Mouse (Mus musculus) C2C12 (cell line): ENCODE data around the gene Ccdc141. TPM values are rescaled to one million over a fixed set of nuclear protein-coding genes. Genes with fewer than 3 reads are reported as not detected.
A peak's percentile ranks its signal among the peaks of the same experiment; 100 is the strongest.

ENCODE experiments used
- H3K27me3 ChIP-seq: one replicate; pipeline ENCODE4 v1.6.1; 2011; ENCODE audit not compliant: control insufficient read depth, insufficient read depth, insufficient read length
- H3K36me3 ChIP-seq: one replicate; pipeline ENCODE4 v1.6.1; 2011; ENCODE audit not compliant: control insufficient read depth, insufficient read depth
- H3K4me3 ChIP-seq: one replicate; pipeline ENCODE4 v1.5.1; 2011; ENCODE audit warnings: mild to moderate bottlenecking, control low read depth; ENCODE audit not compliant: poor library complexity, insufficient read depth, severe bottlenecking
- H3K79me2 ChIP-seq: one replicate; pipeline ENCODE4 v1.6.1; 2011; ENCODE audit not compliant: control insufficient read depth, insufficient read depth
- H3K79me3 ChIP-seq: one replicate; pipeline ENCODE4 v1.6.1; 2011; ENCODE audit warnings: low read depth, control low read depth
- H3ac ChIP-seq: one replicate; pipeline ENCODE3; 2011; ENCODE audit warnings: low read depth; ENCODE audit not compliant: control insufficient read depth, insufficient read length
- CEBPB ChIP-seq: IDR thresholded peaks from one replicate; pipeline ENCODE4 v1.6.1; 2011; ENCODE audit warnings: low read depth, mild to moderate bottlenecking, control low read depth, moderate library complexity
- CTCF ChIP-seq: IDR thresholded peaks from one replicate; pipeline ENCODE4 v1.5.1; 2011; ENCODE audit not compliant: control insufficient read depth, insufficient read depth, insufficient read length
- FOSL1 ChIP-seq: IDR thresholded peaks from one replicate; pipeline ENCODE4 v1.8.0; 2011; ENCODE audit warnings: mild to moderate bottlenecking, low read length; ENCODE audit not compliant: poor library complexity, insufficient read depth, severe bottlenecking
- MAX ChIP-seq: IDR thresholded peaks from one replicate; pipeline ENCODE4 v1.6.1; 2011; ENCODE audit warnings: mild to moderate bottlenecking, control low read depth
- MYOD1 ChIP-seq: IDR thresholded peaks from one replicate; pipeline ENCODE4 v1.6.1; 2011; ENCODE audit warnings: low read depth; ENCODE audit not compliant: control insufficient read depth, insufficient read length
- MYOG ChIP-seq: IDR thresholded peaks from one replicate; pipeline ENCODE4 v1.6.1; 2011; ENCODE audit not compliant: control insufficient read depth, insufficient read length; ENCODE audit errors: extremely low read depth
- USF1 ChIP-seq: IDR thresholded peaks from one replicate; pipeline ENCODE4 v1.6.1; 2011; ENCODE audit warnings: low read depth, mild to moderate bottlenecking, control low read depth, moderate library complexity
- polyA plus RNA-seq: library from polyadenylated mRNA; unstranded; fragments of >200 nt; fragmentation: generic; extraction: Trizol; gene quantifications from one replicate; pipeline ENCODE4 v1.2.1, GENCODE M21; 2012; ENCODE audit warnings: missing spikeins

Gene Ccdc141
- polyA plus RNA-seq, 1 experiment, result 0.77 TPM

GRCm38 (mm10) chr2:77118102-77118501 is 52.3 kb downstream of the Ccdc141 start:
- Histone ChIP-seq H3K4me3 (no peak overlapping the region), H3K79me3 (no peaks in the 10 kb centered on the region), H3K36me3 (no peaks in the 10 kb centered on the region), H3K27me3 (no peaks in the 10 kb centered on the region), H3K79me2 (no peaks in the 10 kb centered on the region), H3ac (no peak overlapping the region)
- TF ChIP-seq FOSL1 (no peak), CTCF (no peak), CEBPB (no peak), MYOD1 (no peak), USF1 (no peak)

GRCm38 (mm10) chr2:77114335-77114734 is 56.1 kb downstream of the Ccdc141 start:
- H3K79me2 ChIP-seq, result no peaks in the 10 kb centered on the region
- no peaks in the 10 kb centered on the region for H3K36me3 ChIP-seq
- H3K79me3 ChIP-seq, result no peaks in the 10 kb centered on the region
- no peaks in the 10 kb centered on the region for H3K27me3 ChIP-seq
- no peak overlapping the region for H3K4me3 ChIP-seq
- TF ChIP-seq USF1 (no peak), MYOG (no peak), MYOD1 (no peak), FOSL1 (no peak), MAX (no peak), CEBPB (no peak), CTCF (no peak)
- no peak overlapping the region for H3ac ChIP-seq

GRCm38 (mm10) chr2:77113867-77114266 is 56.6 kb downstream of the Ccdc141 start:
- Histone ChIP-seq H3K27me3 (no peaks in the 10 kb centered on the region), H3K79me2 (no peaks in the 10 kb centered on the region), H3K36me3 (no peaks in the 10 kb centered on the region), H3ac (no peak overlapping the region), H3K4me3 (no peak overlapping the region), H3K79me3 (no peaks in the 10 kb centered on the region)
- TF ChIP-seq CEBPB, result no peak
- TF ChIP-seq FOSL1, result no peak
- no peak for TF ChIP-seq MAX
- no peak for TF ChIP-seq CTCF
- no peak for TF ChIP-seq MYOD1
- TF ChIP-seq MYOG, result no peak
- no peak for TF ChIP-seq USF1

- no peak overlapping the region for H3ac ChIP-seq
- TF ChIP-seq MYOD1, result no peak
- TF ChIP-seq MYOG, result no peak
- no peak for TF ChIP-seq CTCF
- TF ChIP-seq FOSL1, result no peak
- no peak for TF ChIP-seq CEBPB
- TF ChIP-seq MAX, result no peak
- TF ChIP-seq USF1, result no peak
- no peaks in the 10 kb centered on the region for H3K79me3 ChIP-seq
- H3K79me2 ChIP-seq, result no peaks in the 10 kb centered on the region
- H3K36me3 ChIP-seq, result no peaks in the 10 kb centered on the region
- no peak overlapping the region for H3K4me3 ChIP-seq
- no peaks in the 10 kb centered on the region for H3K27me3 ChIP-seq
Measured at GRCm38 (mm10) chr2:77113026-77113425, 57.4 kb downstream of the Ccdc141 start.

- no peaks in the 10 kb centered on the region for H3K27me3 ChIP-seq
- peak; percentile 17 for TF ChIP-seq MYOD1
- no peak for TF ChIP-seq MAX
- H3K4me3 ChIP-seq, result no peak overlapping the region
- H3K79me2 ChIP-seq, result no peaks in the 10 kb centered on the region
- H3K36me3 ChIP-seq, result no peaks in the 10 kb centered on the region
- H3ac ChIP-seq, result no peak overlapping the region
- H3K79me3 ChIP-seq, result no peaks in the 10 kb centered on the region
Measured at GRCm38 (mm10) chr2:77111095-77111494, 59.3 kb downstream of the Ccdc141 start.

- Histone ChIP-seq H3K36me3 (no peaks in the 10 kb centered on the region), H3ac (no peak overlapping the region), H3K79me3 (no peaks in the 10 kb centered on the region), H3K4me3 (no peak overlapping the region), H3K27me3 (no peaks in the 10 kb centered on the region), H3K79me2 (no peaks in the 10 kb centered on the region)
- no peak for TF ChIP-seq MYOG
- TF ChIP-seq MYOD1, result peak; percentile 54
- no peak for TF ChIP-seq USF1
- TF ChIP-seq FOSL1, result no peak
- no peak for TF ChIP-seq CEBPB
Measured at GRCm38 (mm10) chr2:77110365-77110764, 60.1 kb downstream of the Ccdc141 start.
